Mouse (Mus musculus) embryonic facial prominence, embryonic 12.5 days (tissue): Measurements from ENCODE around the gene Nfxl1. TPM values are rescaled to one million over a fixed set of nuclear protein-coding genes. Genes with fewer than 3 reads are reported as not detected.
A peak's percentile ranks its signal among the peaks of the same experiment; 100 is the strongest.
"Not testable (repeated sequence)": the region's sequence is repeated elsewhere in the genome, so short reads cannot be mapped to it uniquely, and the experiment has no call there.

ENCODE experiments used
- ATAC-seq: fragments of 200-750 bp; cut with Nextera tagmentation; 2 replicates; pipeline ENCODE4 v1.8.0; 2017; ENCODE audit not compliant: insufficient number of reproducible peaks, insufficient read depth, low FRiP score, low TSS enrichment
- H3K27ac ChIP-seq: fragments of 300-500 bp; sonication (generic); 2 replicates; pipeline ENCODE4 v1.5.1; 2016; ENCODE audit warnings: mild to moderate bottlenecking
- H3K27me3 ChIP-seq: fragments of 300-500 bp; sonication (generic); 2 replicates; pipeline ENCODE4 v1.6.1; 2016; ENCODE audit warnings: mild to moderate bottlenecking, moderate library complexity
- H3K36me3 ChIP-seq: fragments of 300-500 bp; sonication (generic); 2 replicates; pipeline ENCODE4 v1.6.1; 2016; ENCODE audit warnings: mild to moderate bottlenecking
- H3K4me1 ChIP-seq: fragments of 300-500 bp; sonication (generic); 2 replicates; pipeline ENCODE4 v1.6.1; 2016
- H3K4me2 ChIP-seq: fragments of 300-500 bp; sonication (generic); replicated peaks from 2 replicates; pipeline ENCODE4 v1.6.1; 2016; ENCODE audit warnings: mild to moderate bottlenecking, moderate library complexity
- H3K4me3 ChIP-seq: fragments of 300-500 bp; sonication (generic); 2 replicates; pipeline ENCODE4 v1.5.1; 2016; ENCODE audit warnings: mild to moderate bottlenecking
- H3K9ac ChIP-seq: fragments of 300-500 bp; sonication (generic); 2 replicates; pipeline ENCODE4 v1.6.1; 2016; ENCODE audit warnings: mild to moderate bottlenecking, moderate library complexity
- H3K9me3 ChIP-seq: fragments of 300-500 bp; sonication (generic); 2 replicates; pipeline ENCODE4 v1.6.1; 2016; ENCODE audit warnings: mild to moderate bottlenecking, moderate library complexity
- WGBS: fragments of 180-500 bp; shearing (Covaris S2); methylation state at CpG from one replicate; pipeline ENCODE4 v1.1.7; 2016; 5-methylcytosine and 5-hydroxymethylcytosine counted together
- polyA plus RNA-seq: library from polyadenylated mRNA; unstranded; fragments of >200 nt; fragmentation: Nextera tagmentation; extraction: Ambion mirVana; gene quantifications from 2 replicates; pipeline ENCODE4 v1.2.1, GENCODE M21; 2016

Nfxl1 gene
- polyA plus RNA-seq: 28.0 and 30.2 TPM in 2 replicates

GRCm38 (mm10) chr5:72559544-72560049 is at the start of gene Nfxl1:
Gene Nfxl1 (minus strand): TSS chr5:72559684.
- H3K4me1 ChIP-seq: peaks cover 5% of the 10 kb centered on the region; the same call in 1 of the 2 replicates
- 0 out of 2 replicates have a peak, but pooled peaks cover 6% of the 10 kb centered on the region for H3K36me3 ChIP-seq
- ATAC-seq: peak; percentile 96
- no peaks in the 10 kb centered on the region for H3K9me3 ChIP-seq
- peak within 1 kb of the TSS; percentile 90 for H3K4me3 ChIP-seq
- H3K9ac ChIP-seq: peak within 1 kb of the TSS; percentile 90
- no peaks in the 10 kb centered on the region for H3K27me3 ChIP-seq
- peak within 1 kb of the TSS; percentile 81 for H3K4me2 ChIP-seq
- under 1% methylated on average over 42 of the region's 42 CpGs for WGBS
- peak within 1 kb of the TSS; percentile 63; the same call in 1 of the 2 replicates for H3K27ac ChIP-seq

- H3K27me3 ChIP-seq: no peaks in the 10 kb centered on the region
- no peaks in the 10 kb centered on the region for H3K9me3 ChIP-seq
- no peak overlapping the region for H3K9ac ChIP-seq
- no peaks in the 10 kb centered on the region for H3K4me1 ChIP-seq
- H3K36me3 ChIP-seq: no peaks in the 10 kb centered on the region
- ATAC-seq: no peak
- no peak overlapping the region for H3K27ac ChIP-seq
- H3K4me3 ChIP-seq: no peak overlapping the region
- no peak overlapping the region for H3K4me2 ChIP-seq
- whole genome bisulfite sequencing: 88% methylated on average over 4 of the region's 4 CpGs
Measured at GRCm38 (mm10) chr5:72603138-72603537, 43.7 kb upstream of the Nfxl1 start.

DNA sequence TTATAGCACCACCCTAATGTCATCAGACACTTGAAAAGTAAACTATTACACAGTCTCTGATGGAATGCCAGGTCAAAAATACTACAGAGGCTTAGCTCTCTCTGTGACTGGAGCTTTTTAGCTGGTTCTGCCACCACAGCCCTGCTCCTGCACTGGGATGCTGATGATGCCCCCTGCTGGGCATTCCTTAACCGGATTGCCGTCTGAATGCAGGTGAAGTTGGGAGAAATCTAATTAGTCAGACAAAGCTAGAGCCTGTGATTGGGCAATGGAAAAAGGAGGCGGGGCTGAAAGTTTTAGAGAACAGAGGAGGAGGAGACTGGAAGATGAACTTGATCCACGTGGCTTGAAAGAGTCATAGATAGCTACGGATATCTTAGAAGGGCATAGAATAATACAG is 41.5 kb upstream of the Nfxl1 start:
- ATAC-seq: no peak
- no peaks in the 10 kb centered on the region for H3K4me1 ChIP-seq
- H3K4me2 ChIP-seq: no peak overlapping the region
- no peaks in the 10 kb centered on the region for H3K9me3 ChIP-seq
- no peak overlapping the region for H3K27ac ChIP-seq
- H3K9ac ChIP-seq: no peak overlapping the region
- H3K36me3 ChIP-seq: no peaks in the 10 kb centered on the region
- H3K4me3 ChIP-seq: no peak overlapping the region
- 14% methylated on average over 5 of the region's 5 CpGs for WGBS
- no peaks in the 10 kb centered on the region for H3K27me3 ChIP-seq

DNA sequence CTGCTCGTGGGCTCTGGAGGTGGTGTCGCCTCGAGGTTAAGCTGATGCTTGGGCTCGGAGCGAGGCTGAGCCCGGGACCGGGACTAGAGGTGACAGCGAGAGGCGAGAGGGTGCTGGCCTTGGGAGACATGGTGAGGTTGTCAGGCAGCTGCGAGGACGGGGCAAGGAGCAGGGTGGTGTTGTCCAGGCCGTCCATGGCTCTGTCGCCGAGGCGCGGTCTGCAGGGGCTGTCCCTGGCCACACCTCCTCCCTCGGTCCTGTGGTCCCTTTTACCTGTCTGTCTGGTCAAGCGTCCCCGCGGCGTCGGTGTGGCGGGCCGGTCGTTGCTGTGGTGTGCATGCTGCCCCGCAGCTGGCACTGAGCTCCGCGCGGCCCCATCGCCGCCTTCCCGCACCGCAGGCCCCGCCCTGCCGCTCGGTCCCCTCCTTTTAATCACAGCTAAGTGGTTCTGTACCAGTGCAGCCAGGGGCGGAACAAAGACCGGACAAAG is 27.8 kb upstream of the Nfxl1 start, which contains the start of gene Gm5868:
Gene Gm5868, minus strand, starts transcription at position 360 of the 490 bp plus-strand sequence.
- Histone ChIP-seq H3K4me1 (peaks cover 5% of the 10 kb centered on the region; the same call in 1 of the 2 replicates), H3K27ac (no peak within 1 kb of the TSS), H3K4me2 (peak within 1 kb of the TSS; percentile 66), H3K9me3 (no peaks in the 10 kb centered on the region), H3K4me3 (peak within 1 kb of the TSS; percentile 42), H3K9ac (no peak within 1 kb of the TSS), H3K36me3 (no peaks in the 10 kb centered on the region), H3K27me3 (peaks cover 32% of the 10 kb centered on the region)
- 4% methylated on average over 38 of the region's 38 CpGs for WGBS
- ATAC-seq: 0 out of 2 replicates have a peak, but pooled peaks have one; percentile 22

DNA sequence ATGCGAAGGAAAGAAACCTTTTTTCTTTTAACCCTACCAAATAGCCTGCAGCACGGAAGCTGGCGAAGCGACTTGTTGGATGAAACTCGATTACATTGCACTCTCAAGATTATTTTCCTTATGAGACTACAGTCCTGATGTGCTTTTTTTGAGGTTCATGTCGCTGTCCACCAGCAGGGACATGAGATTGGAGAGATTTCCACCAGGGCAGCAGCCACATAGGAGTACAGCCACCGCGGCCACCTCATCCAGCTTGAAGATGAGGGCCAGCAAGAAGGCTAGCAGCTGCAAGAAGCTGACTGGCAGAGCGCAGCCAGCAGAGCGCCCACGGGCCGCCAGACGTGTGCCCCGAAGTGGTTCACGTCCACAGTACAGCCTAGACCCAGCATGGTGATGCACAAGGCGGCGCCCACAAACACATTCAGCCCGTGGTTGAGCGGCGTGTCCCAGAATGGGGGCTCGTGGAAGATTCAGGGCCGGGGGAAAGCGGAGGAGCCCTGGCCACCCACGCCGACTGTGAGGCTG is 27.2 kb upstream of the Nfxl1 start:
- not testable (repeated sequence) for H3K27ac ChIP-seq, H3K9ac ChIP-seq, H3K36me3 ChIP-seq, H3K9me3 ChIP-seq, H3K4me1 ChIP-seq
- 46% methylated on average over 25 of the region's 25 CpGs for WGBS
- ATAC-seq: 0 out of 2 replicates have a peak, but pooled peaks have one; percentile 64
- peak overlapping the region; percentile 66 for H3K4me2 ChIP-seq
- H3K4me3 ChIP-seq: peak overlapping the region; percentile 42
- peaks cover 32% of the 10 kb centered on the region for H3K27me3 ChIP-seq

DNA sequence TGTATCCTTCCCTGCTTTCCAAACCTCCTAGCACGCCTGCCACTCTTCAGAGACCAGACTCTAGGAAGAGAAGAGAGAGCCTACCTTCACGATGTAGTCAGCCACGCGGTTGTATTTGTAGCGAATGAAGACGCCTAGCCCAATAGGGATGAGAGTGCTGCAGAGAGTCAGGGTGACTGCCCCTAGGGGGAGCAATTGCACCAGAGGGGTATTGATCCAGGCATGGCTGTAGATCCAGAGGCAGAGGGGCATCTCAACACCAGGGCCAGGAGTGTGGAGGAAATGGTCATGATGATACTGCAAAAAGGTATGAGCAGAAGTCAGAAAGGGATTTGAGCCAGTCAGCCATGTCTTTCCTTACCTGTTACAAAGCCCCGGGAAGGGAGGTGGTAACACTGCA is 26.6 kb upstream of the Nfxl1 start:
- H3K4me3 ChIP-seq, ATAC-seq, H3K4me1 ChIP-seq, H3K27ac ChIP-seq, H3K4me2 ChIP-seq, H3K9ac ChIP-seq, H3K36me3 ChIP-seq, H3K9me3 ChIP-seq: not testable (repeated sequence)
- H3K27me3 ChIP-seq: peaks cover 32% of the 10 kb centered on the region
- WGBS: 43% methylated on average over 7 of the region's 7 CpGs

GRCm38 (mm10) chr5:72580970-72581332 is 21.5 kb upstream of the Nfxl1 start, which contains the start of gene Zar1:
Gene Zar1 (minus strand): TSS chr5:72581254.
- H3K27ac ChIP-seq, H3K4me1 ChIP-seq, H3K36me3 ChIP-seq, H3K9me3 ChIP-seq: not testable (repeated sequence)
- peaks cover 15% of the 10 kb centered on the region for H3K27me3 ChIP-seq
- peak within 1 kb of the TSS; percentile 48 for H3K4me3 ChIP-seq
- 8% methylated on average over 13 of the region's 21 CpGs for WGBS
- H3K9ac ChIP-seq: peak within 1 kb of the TSS; percentile 48
- ATAC-seq: peak; percentile 44; the same call in 1 of the 2 replicates
- H3K4me2 ChIP-seq: peak within 1 kb of the TSS; percentile 78

GRCm38 (mm10) chr5:72580088-72580969 is 20.8 kb upstream of the Nfxl1 start:
- not testable (repeated sequence) for H3K4me1 ChIP-seq, H3K27ac ChIP-seq, H3K36me3 ChIP-seq, H3K9me3 ChIP-seq
- peak; percentile 53; the same call in 1 of the 2 replicates for ATAC-seq
- peaks cover 12% of the 10 kb centered on the region for H3K27me3 ChIP-seq
- peak overlapping the region; percentile 48 for H3K9ac ChIP-seq
- peak overlapping the region; percentile 48 for H3K4me3 ChIP-seq
- WGBS: 4% methylated on average over 59 of the region's 73 CpGs
- peak overlapping the region; percentile 78 for H3K4me2 ChIP-seq

GRCm38 (mm10) chr5:72579599-72579998 is 20.1 kb upstream of the Nfxl1 start:
- Histone ChIP-seq H3K27me3 (peaks cover 12% of the 10 kb centered on the region), H3K4me2 (peak overlapping the region; percentile 78)
- not testable (repeated sequence) for H3K27ac ChIP-seq, H3K9me3 ChIP-seq, H3K4me3 ChIP-seq, ATAC-seq, H3K36me3 ChIP-seq, H3K4me1 ChIP-seq, H3K9ac ChIP-seq
- WGBS: 24% methylated on average over 10 of the region's 10 CpGs

DNA sequence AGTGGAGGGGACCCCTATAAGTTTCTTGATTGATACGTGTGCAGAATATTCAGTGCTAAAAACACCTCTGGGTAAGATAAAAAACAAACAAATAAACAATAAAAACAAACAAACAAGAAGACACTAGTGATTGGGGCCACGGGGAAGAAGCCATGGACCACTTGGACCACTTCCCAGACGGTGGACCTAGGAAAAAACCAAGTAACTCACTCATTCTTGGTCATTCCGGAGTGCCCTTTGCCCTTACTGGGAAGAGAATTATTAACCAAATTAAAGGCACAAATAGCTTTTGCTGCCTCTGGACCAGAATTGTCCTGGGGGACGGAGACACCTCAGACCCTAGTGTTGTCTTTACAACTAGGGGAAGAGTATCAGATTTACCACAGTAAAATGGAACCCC is 6.1 kb upstream of the Nfxl1 start:
- H3K4me1 ChIP-seq: no peaks in the 10 kb centered on the region
- H3K9ac ChIP-seq: no peak overlapping the region
- H3K4me2 ChIP-seq: no peak overlapping the region
- H3K27me3 ChIP-seq: no peaks in the 10 kb centered on the region
- WGBS: 84% methylated on average over 5 of the region's 5 CpGs
- H3K27ac ChIP-seq: no peak overlapping the region
- H3K4me3 ChIP-seq: no peak overlapping the region
- H3K36me3 ChIP-seq: no peaks in the 10 kb centered on the region
- H3K9me3 ChIP-seq: no peaks in the 10 kb centered on the region
- ATAC-seq: no peak

DNA sequence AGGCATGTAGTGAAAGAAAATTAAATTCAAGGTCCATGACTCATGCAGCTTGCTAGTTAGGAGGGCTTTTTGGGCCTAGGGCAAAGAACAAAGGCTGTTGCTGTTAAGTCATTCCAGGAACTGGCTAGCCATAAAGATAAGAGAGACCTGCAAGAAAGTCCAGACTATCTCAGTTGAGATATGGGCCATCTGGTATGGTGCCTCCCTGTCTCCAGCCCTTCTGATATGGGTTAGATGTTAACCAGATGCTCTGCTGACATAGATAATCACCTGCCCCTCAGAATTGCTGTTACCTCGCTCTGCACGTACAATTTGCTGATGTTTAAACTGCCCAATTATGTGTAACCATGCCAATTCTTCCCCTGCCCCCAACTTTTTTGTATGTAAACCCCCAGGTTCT is 3.7 kb upstream of the Nfxl1 start:
- not testable (repeated sequence) for H3K27ac ChIP-seq, H3K4me1 ChIP-seq, ATAC-seq, H3K36me3 ChIP-seq, H3K4me3 ChIP-seq, H3K4me2 ChIP-seq, H3K27me3 ChIP-seq, H3K9ac ChIP-seq, H3K9me3 ChIP-seq
- 67% methylated on average over 2 of the region's 2 CpGs for WGBS
